ENCODE assay signal across 23 mouse cellular contexts in the genomic region with DNA sequence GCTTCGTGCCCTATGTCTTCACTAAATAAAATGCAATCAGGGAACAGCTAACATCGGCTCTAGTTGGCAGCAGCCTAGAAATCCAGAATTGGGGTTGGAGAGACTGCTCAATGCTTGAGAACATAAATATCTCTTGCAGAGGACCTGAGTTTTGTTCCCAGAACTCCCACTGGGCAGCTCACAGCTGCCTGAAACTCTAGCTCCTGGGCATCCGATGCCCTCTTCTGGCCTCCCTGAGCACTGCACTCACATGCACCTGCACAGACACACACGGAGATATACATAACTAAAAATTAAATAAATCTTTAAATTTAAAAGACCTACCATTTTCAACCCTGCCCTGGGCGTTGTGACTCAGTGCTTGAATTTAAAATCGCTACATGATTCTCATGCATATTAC.
A peak's percentile ranks its signal among the peaks of the same experiment; 100 is the strongest.
DNase-seq lines count a peak whose midpoint lies in the region; ATAC-seq and TF ChIP-seq lines count a peak whose summit lies in the region.
"Had no signal": no experiment of that assay in that cellular context is flagged by ENCODE, and none has a peak within 500 bp of the region (broad histone marks: within the 10 kb centered on the region; RNA-seq: fewer than 3 reads in every experiment).

No protein-coding gene starts in this region.

- no peak overlapping the region for H3K4me3 ChIP-seq in kidney, adult 2 months (ENCODE audit: insufficient read depth, low read depth, low read length)
- no peak overlapping the region for H3K4me3 ChIP-seq in kidney, embryonic 16.5 days (ENCODE audit: low read length)
- H3K4me3 ChIP-seq in midbrain, postnatal 0 days (ENCODE audit: low read depth, low read length), result no peak overlapping the region
- H3K4me3 ChIP-seq in midbrain, embryonic 11.5 days (ENCODE audit: low read depth, low read length), result no peak overlapping the region
- H3K4me3 ChIP-seq: embryonic facial prominence, embryonic 10.5 days; forebrain, embryonic 15.5 days; heart, embryonic 15.5 days; intestine, embryonic 15.5 days; limb, embryonic 12.5 days; liver, embryonic 13.5 days; midbrain, embryonic 10.5 days; stomach, embryonic 15.5 days had no signal

- in situ Hi-C loops in Patski (cut with MboI; ENCODE audit: low pct_unique_long_range_greater_than_20kb), result no loop called here

- no peak for TF ChIP-seq POLR2A in kidney, adult 2 months (IDR thresholded peaks at IDR 0.05; ENCODE audit: low read depth, low read length)

- no peak for ATAC-seq in kidney, embryonic 16.5 days (ENCODE audit: low FRiP score, low TSS enrichment)
- ATAC-seq in midbrain, postnatal 0 days (ENCODE audit: low FRiP score), result no peak
- no peak for ATAC-seq in midbrain, embryonic 11.5 days (ENCODE audit: low FRiP score)
- ATAC-seq in Patski, result no peak
- no peak for ATAC-seq in megakaryocyte, adult 5-6 weeks (ENCODE audit: poor library complexity, severe bottlenecking)
- ATAC-seq: forebrain, embryonic 15.5 days; hindbrain, embryonic 16.5 days; intestine, embryonic 15.5 days had no signal

- CTCF ChIA-PET in Patski (lab: Charles Lee), result no interaction called here

- no peak overlapping the region for H3K27ac ChIP-seq in kidney, adult 2 months (ENCODE audit: insufficient read depth, low read depth, low read length)
- H3K27ac ChIP-seq in kidney, embryonic 16.5 days (ENCODE audit: low read length), result no peak overlapping the region
- no peak overlapping the region for H3K27ac ChIP-seq in midbrain, postnatal 0 days (ENCODE audit: low read depth, low read length)
- H3K27ac ChIP-seq in midbrain, embryonic 11.5 days (ENCODE audit: low read depth, low read length), result no peak overlapping the region
- H3K27ac ChIP-seq: embryonic facial prominence, embryonic 10.5 days; forebrain, embryonic 15.5 days; heart, embryonic 15.5 days; intestine, embryonic 15.5 days; limb, embryonic 12.5 days; liver, embryonic 13.5 days; macrophage; midbrain, embryonic 10.5 days; stomach, embryonic 15.5 days had no signal

- H3K36me3 ChIP-seq in kidney, adult 2 months (ENCODE audit: control insufficient read depth, insufficient read depth, low read length), result no peaks in the 10 kb centered on the region
- no peaks in the 10 kb centered on the region for H3K36me3 ChIP-seq in kidney, embryonic 16.5 days (ENCODE audit: insufficient read depth, low read length)
- no peaks in the 10 kb centered on the region for H3K36me3 ChIP-seq in midbrain, postnatal 0 days (ENCODE audit: insufficient read depth, low read length)
- H3K36me3 ChIP-seq in midbrain, embryonic 11.5 days (ENCODE audit: control insufficient read depth, insufficient read depth, low read length), result no peaks in the 10 kb centered on the region
- H3K36me3 ChIP-seq: embryonic facial prominence, embryonic 10.5 days; forebrain, embryonic 15.5 days; heart, embryonic 15.5 days; intestine, embryonic 15.5 days; limb, embryonic 12.5 days; liver, embryonic 13.5 days; midbrain, embryonic 10.5 days; stomach, embryonic 15.5 days had no signal

- no peaks in the 10 kb centered on the region for H3K4me1 ChIP-seq in kidney, adult 2 months (ENCODE audit: control insufficient read depth, insufficient read depth, low read length)
- H3K4me1 ChIP-seq in kidney, embryonic 16.5 days (ENCODE audit: insufficient read depth, low read length), result no peaks in the 10 kb centered on the region
- no peaks in the 10 kb centered on the region for H3K4me1 ChIP-seq in midbrain, postnatal 0 days (ENCODE audit: insufficient read depth, low read length)
- H3K4me1 ChIP-seq in midbrain, embryonic 11.5 days (ENCODE audit: control insufficient read depth, insufficient read depth, low read length), result peaks cover 1% of the 10 kb centered on the region; the same call in 1 of the 2 replicates
- H3K4me1 ChIP-seq: forebrain, embryonic 15.5 days; heart, embryonic 15.5 days; intestine, embryonic 15.5 days; stomach, embryonic 15.5 days had no signal

- no peak overlapping the region for H3K9ac ChIP-seq in kidney, embryonic 16.5 days (replicated peaks; ENCODE audit: low read length)
- no peak overlapping the region for H3K9ac ChIP-seq in midbrain, postnatal 0 days (replicated peaks; ENCODE audit: low read length, poor library complexity, severe bottlenecking)
- H3K9ac ChIP-seq in midbrain, embryonic 11.5 days (ENCODE audit: low read length), result no peak overlapping the region
- H3K9ac ChIP-seq: forebrain, embryonic 15.5 days; heart, embryonic 15.5 days; intestine, embryonic 15.5 days; limb, embryonic 12.5 days; liver, embryonic 13.5 days; stomach, embryonic 15.5 days had no signal

- 95% methylated on average over 6 of the region's 6 CpGs for WGBS in kidney, adult 2 months
- WGBS in kidney, embryonic 16.5 days, result 94% methylated on average over 6 of the region's 6 CpGs
- 91% methylated on average over 6 of the region's 6 CpGs for WGBS in midbrain, postnatal 0 days
- 91% methylated on average over 6 of the region's 6 CpGs for WGBS in midbrain, embryonic 11.5 days

- no peaks in the 10 kb centered on the region for H3K27me3 ChIP-seq in kidney, adult 2 months (replicated peaks; ENCODE audit: control insufficient read depth, insufficient read depth, low read length)
- no peaks in the 10 kb centered on the region for H3K27me3 ChIP-seq in kidney, embryonic 16.5 days (ENCODE audit: insufficient read depth, low read length)
- H3K27me3 ChIP-seq in midbrain, postnatal 0 days (ENCODE audit: insufficient read depth, low read length), result no peaks in the 10 kb centered on the region
- no peaks in the 10 kb centered on the region for H3K27me3 ChIP-seq in midbrain, embryonic 11.5 days (ENCODE audit: control insufficient read depth, insufficient read depth, low read length)
- H3K27me3 ChIP-seq in Patski, result no peaks in the 10 kb centered on the region
- H3K27me3 ChIP-seq: forebrain, embryonic 15.5 days; heart, embryonic 15.5 days; intestine, embryonic 15.5 days; limb, embryonic 12.5 days; liver, embryonic 13.5 days; stomach, embryonic 15.5 days had no signal

- TF ChIP-seq CTCF in kidney, adult 2 months (conservative IDR thresholded peaks at IDR 0.05; ENCODE audit: insufficient read depth, insufficient read length, low read depth, low read length), result 0 out of 2 replicates have a peak, but pooled peaks have one; percentile 9
- 0 out of 2 replicates have a peak, but pooled peaks have one; percentile 20 for TF ChIP-seq CTCF in midbrain, postnatal 0 days (IDR thresholded peaks at IDR 0.05)
- TF ChIP-seq CTCF in Patski (IDR thresholded peaks at IDR 0.05), result peak; percentile 31

- POLR2A ChIA-PET in Patski (lab: Charles Lee), result no interaction called here

- DNase-seq in kidney, adult 2 months, result no peak
- DNase-seq in midbrain, postnatal 0 days (ENCODE audit: low spot score), result no peak
- no peak for DNase-seq in midbrain, embryonic 11.5 days (ENCODE audit: low spot score, missing footprints)
- DNase-seq in Patski (ENCODE audit: low read depth, low spot score), result no peak
- no peak for DNase-seq in cerebellum, postnatal 4 days (ENCODE audit: low spot score in 2 of 2)
- DNase-seq: adrenal gland, postnatal 25 days; cerebellum, adult 9-11 months; gastrocnemius, postnatal 36 days; kidney, postnatal 10 days; liver, embryonic 13.5 days; thymus, adult 2 months; thymus, postnatal 4 days had no signal

- H3K4me2 ChIP-seq in kidney, embryonic 16.5 days (replicated peaks; ENCODE audit: low read depth, low read length), result no peak overlapping the region
- H3K4me2 ChIP-seq in midbrain, postnatal 0 days (ENCODE audit: low read depth, low read length, poor library complexity, severe bottlenecking), result no peak overlapping the region
- H3K4me2 ChIP-seq in midbrain, embryonic 11.5 days, result no peak overlapping the region
- H3K4me2 ChIP-seq: forebrain, embryonic 15.5 days; heart, embryonic 15.5 days; intestine, embryonic 15.5 days; limb, embryonic 12.5 days; liver, embryonic 13.5 days; stomach, embryonic 15.5 days had no signal

- H3K9me3 ChIP-seq in kidney, embryonic 16.5 days (ENCODE audit: low read length), result peaks cover 4% of the 10 kb centered on the region; the same call in 1 of the 2 replicates
- no peaks in the 10 kb centered on the region for H3K9me3 ChIP-seq in midbrain, postnatal 0 days (ENCODE audit: low read length)
- H3K9me3 ChIP-seq in midbrain, embryonic 11.5 days (ENCODE audit: control insufficient read depth, low read length), result peaks cover 2% of the 10 kb centered on the region; the same call in 1 of the 2 replicates
- H3K9me3 ChIP-seq: forebrain, embryonic 15.5 days; heart, embryonic 15.5 days; intestine, embryonic 15.5 days; liver, embryonic 13.5 days; midbrain, embryonic 10.5 days; stomach, embryonic 15.5 days had no signal
